Mouse (Mus musculus) adrenal gland, adult (tissue): ENCODE results near the gene Zfp69.

Source experiments
- DNase-seq, 2 experiments: peaks; one replicate each; pipeline ENCODE4 v3.0.0; 2022 to 2023; ENCODE audit warnings: low spot score in 1 of 2; ENCODE audit not compliant: inconsistent age in 2 of 2

The Zfp69 gene

DNA sequence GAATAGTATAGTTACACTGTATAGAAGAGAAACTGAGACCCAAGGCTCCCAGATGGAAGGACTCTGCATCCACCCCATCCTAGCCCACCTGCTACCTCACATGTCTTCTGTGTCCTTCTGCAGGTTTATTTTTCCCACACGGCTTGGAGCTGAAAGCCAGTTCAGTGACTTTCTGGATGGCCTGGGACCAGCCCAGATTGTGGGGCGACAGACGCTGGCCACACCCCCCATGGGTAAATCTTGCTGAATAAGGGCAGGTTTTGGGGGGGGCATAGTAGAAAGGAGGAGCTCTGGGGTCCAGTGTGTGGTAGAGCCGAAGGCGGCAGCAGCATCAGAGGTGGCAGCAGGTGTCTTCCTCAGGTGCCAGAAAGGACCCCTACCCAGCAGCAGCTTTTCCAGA is 64.7 kb downstream of the Zfp69 start:
- DNase-seq, result no peak

DNA sequence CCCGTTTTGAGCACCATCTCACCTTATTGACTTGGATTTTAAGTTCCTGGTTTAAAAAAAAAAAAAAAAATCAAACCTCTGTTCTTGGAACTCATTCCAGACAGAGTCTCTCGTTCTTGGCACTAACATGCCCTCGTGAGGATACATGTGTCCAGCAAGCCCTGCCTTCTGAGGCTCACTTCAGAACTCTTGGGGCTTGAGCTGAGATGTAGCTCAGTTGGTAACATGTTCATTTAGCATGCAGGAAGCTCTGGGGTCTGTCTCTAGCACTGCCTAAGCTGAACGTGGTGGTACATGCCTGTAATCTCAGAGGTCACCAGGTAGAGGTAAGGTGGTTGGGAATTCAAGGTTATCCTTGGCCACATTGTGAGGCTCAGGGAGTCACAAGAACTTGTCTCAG is 65.4 kb downstream of the Zfp69 start:
- DNase-seq, result peak in 1 of 2 experiments; percentile 38

DNA sequence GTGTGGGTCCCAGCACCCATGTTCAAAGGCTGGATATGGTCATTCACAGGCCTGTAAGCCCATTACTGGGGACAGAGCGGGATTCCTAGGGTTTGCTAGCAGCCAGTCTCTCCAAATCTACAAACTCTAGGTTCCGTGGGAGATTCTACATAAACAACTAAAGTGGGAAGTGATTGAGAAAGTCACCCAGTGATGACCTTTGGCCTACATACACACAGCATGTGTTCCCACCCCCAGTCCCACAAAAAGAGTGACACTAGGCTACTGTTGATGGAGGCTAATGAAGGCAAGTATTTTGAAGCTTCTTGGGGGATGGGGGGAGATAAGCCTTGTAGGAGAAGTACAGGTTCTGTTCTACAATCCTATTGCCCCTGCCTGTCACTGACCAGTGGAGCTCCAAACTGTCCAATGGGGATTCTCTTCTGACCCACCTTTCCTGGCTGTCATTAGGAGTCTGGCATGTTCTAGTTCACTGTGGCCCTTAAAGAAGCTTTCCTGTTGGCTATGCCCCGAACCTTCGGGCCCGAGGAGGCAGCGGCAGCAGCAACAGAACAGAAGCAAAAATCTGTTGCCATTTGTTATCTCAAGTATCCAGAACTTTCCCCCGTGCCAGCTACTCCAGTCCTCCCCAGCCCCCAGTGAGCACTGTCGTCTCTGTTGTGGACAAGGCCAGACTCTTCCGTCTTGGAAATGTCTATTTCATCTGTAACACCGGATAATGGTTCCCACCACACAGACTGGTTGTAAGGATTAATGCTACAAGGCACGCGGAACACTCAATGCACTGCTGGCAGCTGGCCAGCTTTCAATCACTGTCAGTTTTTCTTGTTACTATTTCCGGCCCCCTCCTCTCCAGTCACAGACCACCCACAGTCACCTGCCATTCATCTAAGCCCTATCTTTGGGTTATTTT is 66.0 kb downstream of the Zfp69 start:
- no peak for DNase-seq

DNA sequence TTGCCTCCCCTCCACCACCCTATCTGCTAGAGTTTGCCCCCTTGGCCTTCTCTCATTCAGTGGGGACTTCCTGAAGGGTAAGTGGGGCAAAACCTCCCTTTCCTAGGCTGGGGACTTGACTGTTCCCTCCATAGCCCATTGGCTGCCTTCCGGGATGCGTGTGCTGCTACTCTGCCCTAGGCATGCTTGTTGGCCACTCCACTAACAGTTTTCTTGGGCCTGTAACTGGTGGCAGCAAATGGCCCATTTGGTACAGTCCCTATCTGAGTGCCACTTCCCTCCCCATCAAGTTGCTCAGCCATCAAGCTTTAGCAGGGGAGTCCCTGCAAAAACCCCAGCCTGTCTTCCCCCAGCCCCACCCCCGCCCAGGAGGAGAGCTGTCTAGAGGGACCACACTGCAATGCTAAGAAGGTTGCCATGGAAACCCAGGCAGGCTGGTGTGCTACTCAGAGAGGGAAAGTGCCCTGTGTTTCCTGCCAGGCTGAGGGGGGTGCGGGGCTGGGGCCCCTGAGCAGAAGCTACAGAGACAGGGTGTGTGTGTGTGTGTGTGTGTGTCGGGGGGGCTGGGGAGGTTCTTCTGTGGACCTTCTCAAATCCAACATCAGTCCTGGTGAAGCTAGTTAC is 69.4 kb downstream of the Zfp69 start:
- DNase-seq, result no peak

DNA sequence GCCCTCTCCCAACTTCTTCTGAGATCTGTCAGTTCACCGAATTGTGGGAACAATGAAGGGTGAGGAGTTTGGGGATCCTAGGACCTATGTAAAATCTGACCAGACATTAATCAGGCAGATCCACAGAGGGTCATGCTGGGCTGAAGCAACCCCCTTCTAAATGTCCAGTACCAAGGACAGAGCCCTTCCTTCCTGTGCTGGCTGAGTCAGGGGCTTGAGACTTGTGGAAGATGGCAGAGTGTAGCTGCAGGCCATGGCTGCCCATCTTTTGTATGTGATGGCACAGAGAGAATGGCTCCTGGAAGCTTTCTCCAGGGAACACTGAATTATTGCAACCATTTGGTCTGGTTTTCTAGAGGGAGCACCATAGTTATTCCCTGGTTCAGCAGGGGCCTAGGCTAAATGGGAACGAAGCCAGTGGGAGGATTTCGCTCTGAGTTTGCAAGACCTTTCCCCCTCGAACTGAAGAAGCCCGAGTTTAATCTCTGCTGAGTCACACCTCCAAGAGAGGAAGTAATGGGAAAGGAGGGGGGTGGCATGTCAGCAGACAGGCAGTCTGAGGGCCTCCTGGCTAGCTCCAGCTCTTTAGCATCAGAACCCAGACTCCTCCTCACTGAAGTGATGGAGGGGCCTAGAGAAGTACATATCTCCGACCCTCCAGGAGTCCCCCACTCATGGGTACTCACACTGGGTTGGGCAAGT is 70.6 kb downstream of the Zfp69 start:
- peak in 1 of 2 experiments; percentile 31 for DNase-seq
